Mouse (Mus musculus): Measurements from ENCODE around the gene Iyd.
"Not testable (repeated sequence)": the region's sequence is repeated elsewhere in the genome, so short reads cannot be mapped to it uniquely, and the experiment has no call there.

The Iyd gene

GRCm38 (mm10) chr10:3540003-3540827, at the start of gene Iyd:
Iyd (plus strand) TSS chr10:3540240.
- DNase-seq, result no peak

DNA sequence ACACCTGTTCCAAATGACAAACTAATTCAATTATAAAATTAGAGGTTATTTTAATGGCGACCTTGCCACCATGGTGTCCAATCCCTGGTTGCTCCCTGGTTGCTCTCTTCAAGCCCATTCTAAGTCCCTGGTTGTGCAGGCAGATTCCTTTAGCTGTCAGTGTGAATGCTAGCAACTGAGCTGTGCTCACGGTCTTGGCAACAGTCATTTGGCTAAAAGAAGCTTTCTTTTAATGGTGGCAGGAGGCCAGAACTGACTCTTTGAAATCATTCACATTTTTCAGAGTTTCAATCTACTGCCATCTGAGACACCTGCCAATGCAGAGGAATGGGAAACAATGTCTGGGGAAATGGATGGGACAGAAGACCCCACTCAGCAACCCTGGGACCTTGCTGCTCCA, 43.2 kb upstream of the Iyd start:
- no peak for DNase-seq

DNA sequence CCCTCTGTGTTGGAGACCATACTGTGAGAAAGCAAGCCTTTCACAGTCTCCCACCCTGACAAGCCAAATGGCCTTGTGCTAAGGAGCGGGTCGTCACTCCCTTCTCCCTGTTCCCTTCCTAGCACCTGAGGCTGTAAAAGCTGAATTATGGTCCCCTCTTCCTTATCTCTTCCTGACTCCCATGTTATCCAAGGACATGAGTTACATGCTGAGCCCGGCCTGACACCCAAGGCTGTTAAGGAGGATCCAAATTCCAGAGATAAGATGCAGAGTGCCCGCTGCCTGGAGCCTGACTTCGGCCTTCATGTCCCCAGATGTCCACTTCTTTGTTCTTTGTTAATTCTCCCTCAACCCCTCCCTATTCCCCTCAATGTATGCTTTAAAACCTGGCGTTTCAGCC, 39.2 kb upstream of the Iyd start:
- not testable (repeated sequence) for DNase-seq

GRCm38 (mm10) chr10:3507484-3508221, 32.4 kb upstream of the Iyd start:
- DNase-seq, result peak; percentile 84

GRCm38 (mm10) chr10:3508222-3508588, 31.8 kb upstream of the Iyd start:
- no peak for DNase-seq

GRCm38 (mm10) chr10:3508746-3509145, 31.3 kb upstream of the Iyd start:
- DNase-seq, result no peak

- no peak for DNase-seq
Measured at GRCm38 (mm10) chr10:3509663-3510277, 30.3 kb upstream of the Iyd start.

DNA sequence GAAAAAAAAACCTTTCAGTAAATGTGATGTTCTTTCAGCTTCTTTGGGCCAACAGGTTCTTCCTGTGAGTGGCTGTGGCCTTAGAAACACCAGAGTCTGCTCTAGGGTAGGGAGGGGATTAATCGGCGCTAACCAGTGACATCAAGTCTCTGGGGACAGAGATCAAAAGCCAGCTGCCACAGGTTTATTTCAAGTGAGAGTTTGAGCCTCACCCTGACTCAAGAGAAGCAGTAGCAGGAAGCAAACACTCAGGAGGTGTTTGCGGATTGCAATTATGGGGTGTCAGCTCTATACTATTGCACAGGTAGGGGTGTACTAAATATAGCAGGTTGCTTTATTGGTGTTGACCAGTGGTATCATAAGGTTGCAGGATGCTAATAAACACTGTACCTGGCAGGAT, 29.6 kb upstream of the Iyd start:
- no peak for DNase-seq

GRCm38 (mm10) chr10:3511401-3511800, 28.6 kb upstream of the Iyd start:
- DNase-seq, result no peak

- peak; percentile 45 for DNase-seq
Measured at GRCm38 (mm10) chr10:3512620-3513305, 27.3 kb upstream of the Iyd start.

GRCm38 (mm10) chr10:3513947-3514346, 26.1 kb upstream of the Iyd start:
- DNase-seq, result no peak

DNA sequence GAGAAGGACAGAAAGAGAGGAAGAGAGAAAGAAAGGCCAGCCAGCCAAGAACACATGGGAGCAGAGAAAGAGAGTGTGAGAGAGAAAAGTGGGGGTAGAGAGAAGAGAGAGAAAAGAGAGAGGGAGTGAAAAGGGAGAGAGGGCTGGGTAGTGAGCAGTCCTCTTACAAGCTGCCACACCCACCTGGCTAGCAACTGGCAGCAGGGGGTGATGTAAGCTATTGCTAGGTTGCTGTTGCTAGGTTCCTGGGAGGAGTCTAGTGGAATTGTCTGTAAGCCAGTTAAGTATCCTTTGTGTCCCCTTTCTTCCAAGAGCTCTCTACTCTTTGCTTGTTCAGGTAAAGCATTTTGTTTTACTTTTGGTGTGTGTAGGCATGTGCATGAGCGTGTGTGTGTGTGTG, 25.4 kb upstream of the Iyd start:
- DNase-seq, result peak; percentile 38

DNA sequence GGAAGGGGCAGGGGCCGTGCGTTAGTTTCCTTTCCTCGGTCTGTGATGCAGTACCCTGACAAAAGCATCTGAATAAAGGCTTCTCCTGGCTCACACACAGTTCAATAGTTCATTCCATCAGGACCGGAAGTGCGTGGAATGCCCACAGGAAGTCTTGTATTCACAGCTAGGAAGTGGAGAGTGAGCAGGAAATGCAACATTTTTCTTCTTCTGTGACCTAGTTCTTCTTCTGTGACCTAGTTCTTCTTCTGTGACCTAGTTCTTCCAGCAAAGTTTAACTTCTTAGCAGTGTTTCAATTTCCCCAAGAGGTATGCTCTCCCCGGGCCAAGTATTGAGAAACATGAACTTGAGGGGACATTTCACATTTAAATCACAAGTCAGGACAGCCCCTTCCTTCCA, 23.6 kb upstream of the Iyd start:
- DNase-seq, result no peak

DNA sequence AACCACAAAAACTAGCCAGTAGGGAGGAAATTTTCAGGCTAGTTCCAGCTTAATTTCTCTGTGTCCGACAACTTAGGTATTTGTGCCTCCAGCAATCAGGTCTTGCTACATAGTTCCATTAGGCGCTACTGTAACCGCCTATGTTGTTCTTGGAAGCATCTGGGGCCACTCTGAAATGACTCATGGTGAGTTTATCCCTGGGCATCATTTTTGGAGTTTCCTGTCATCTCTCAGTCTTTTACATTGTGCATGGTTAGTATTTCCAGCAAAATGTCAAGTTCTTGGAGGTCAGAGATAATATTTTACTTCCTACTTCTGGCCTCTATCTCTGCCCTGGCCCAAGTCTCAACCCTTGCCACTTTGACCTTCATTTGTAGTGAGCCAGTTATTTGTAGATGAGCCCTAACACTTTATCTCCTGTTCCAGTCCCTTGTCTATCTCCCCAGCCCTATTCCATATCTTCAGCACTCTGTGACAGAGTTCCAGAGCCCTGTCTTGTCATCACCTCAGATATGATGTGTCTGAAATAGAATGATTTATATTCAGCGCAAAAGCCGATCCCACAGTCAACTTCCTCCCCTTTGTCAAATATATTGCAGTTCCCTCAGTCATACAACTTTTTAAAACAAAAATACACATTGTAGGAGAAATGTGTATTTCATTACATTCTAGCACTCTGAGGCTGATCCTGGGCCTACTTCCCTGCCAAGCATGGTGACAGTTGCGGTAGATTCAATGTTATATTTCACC, 16.8 kb upstream of the Iyd start:
- DNase-seq, result no peak

GRCm38 (mm10) chr10:3524513-3524912, 15.5 kb upstream of the Iyd start:
- DNase-seq, result no peak

GRCm38 (mm10) chr10:3525420-3526019, 14.5 kb upstream of the Iyd start:
- DNase-seq, result peak; percentile 13

DNA sequence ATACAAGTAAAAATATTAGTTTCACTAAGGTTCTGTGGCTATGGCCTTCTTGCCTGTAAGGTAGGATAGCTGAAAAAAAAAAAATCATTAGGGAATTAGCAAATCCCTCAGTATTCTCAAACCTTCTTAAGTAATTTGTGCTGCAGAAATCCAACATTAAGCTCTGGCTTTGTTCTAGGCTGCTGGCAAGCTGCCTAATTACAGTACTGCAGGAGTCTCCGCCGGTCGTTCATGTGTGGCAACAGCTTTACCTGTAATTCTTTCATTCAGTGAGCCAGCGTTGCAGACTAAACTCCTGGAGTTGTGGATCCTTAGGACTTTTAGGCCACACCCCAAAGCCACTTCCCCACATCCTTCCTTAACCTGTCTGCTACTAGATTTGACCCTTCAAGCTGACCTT, 10.2 kb upstream of the Iyd start:
- DNase-seq, result no peak

DNA sequence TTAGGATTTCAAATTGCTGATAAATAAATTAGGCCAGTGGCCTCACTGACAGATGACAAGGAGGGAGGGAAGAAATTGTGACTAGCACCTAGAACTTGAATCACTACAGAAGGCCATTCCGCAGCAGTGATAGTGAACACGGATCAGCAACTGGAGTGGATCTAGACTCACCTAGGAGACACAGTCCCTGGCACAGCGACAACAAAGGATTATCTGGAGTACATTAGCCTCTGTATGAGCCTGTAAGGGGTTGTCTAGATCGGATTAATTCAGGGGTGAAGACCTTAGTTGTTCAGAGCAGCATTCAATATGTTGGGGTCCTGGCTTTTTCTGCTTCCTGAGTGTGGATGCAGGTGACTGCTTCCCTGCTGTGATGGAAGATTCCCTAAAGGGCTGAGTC, 9.4 kb upstream of the Iyd start:
- no peak for DNase-seq

DNA sequence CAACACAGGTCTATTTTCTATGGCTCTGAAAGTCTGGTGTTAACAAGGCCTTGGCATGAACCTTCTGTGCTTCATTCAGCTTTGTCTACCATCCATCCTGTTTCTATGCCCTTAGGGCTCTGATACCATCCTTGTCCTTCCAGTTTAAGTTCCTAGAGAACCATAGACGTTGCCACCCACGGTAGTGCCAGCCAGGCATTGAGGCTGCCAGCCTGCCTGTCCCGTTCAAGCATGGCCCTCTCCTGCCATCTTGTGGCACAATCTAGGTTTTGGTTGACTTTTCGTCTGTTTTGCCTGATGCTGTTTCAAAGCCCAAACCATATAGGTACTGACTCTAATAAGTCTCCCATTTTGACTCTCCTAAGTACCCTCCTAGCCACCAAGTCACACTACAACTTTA, 8.7 kb upstream of the Iyd start:
- DNase-seq, result peak; percentile 85

DNA sequence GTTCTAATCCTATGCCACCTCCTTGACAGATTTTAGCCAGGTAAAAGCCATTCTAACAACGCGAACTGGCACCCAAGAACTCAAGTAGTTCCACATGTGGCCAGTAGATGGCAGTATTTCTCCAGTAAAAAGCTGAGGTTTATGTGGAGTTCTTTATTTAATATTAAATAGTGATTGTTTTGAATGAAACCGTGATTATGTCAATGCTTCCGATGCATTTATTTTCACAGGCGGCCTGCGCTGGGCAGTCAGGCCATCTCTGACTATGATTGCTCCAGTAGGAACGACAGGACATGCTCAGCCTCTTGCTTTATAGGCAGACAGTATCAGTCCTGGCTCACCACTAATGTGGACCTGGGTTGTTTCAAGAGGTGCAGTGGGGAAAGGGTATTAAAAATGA, 5.6 kb upstream of the Iyd start:
- peak; percentile 76 for DNase-seq

DNA sequence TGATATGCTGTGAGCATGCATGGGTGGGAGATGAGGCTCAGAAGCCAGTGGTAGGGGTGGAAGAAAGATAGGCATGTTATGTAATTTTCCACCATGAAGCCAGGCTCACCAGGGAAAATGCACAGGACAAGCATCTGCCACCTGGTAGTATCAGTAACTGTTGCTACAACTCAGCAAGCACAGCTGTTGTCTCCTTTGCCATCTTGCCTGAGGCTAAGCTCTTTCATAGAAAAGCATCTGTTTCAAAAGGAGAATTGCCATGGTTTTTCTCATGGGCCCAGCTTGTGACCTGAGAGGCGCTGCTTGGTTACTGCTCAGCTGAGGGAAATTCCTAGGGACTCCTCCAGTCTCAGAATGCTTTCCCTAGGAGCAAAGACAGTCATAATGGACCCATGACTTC, 3.7 kb upstream of the Iyd start:
- DNase-seq, result no peak

GRCm38 (mm10) chr10:3549384-3549783, 9.3 kb downstream of the Iyd start:
- peak; percentile 61 for DNase-seq

Data from lung, postnatal 36 days (tissue).